In the genomic region with DNA sequence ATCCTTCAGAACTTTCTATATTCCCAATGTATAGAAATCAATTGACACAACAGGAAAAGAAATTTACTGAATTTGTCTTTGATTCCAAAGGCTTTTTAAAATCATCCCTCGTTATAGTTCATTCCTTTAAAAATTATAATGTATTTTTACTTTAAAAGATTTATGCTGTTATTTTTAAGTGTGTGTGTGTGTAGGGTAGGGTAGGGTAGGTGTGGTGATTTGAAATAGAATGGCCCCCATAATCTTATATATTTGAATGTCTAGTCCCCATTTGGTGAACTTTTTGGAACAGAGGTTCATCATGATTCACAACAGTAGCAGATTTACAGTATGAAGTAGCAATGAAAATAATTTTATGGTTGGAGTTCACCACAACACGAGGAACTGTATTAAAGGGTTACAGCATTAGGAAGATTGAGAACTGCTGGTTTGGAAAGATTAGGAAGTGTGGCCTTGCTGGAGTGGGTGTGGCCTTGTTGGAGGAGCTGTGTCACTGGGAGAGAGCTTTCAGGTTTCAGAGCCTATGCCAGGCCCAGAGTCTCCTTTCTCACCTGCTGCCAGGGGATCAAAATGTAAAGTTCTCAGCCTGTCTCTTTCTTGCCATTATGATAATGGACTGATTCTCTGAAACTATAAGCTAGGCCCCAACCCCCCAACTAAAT, we compare ENCODE assay signal across 27 mouse cellular contexts.
DNase-seq lines count a peak whose midpoint lies in the region; ATAC-seq and TF ChIP-seq lines count a peak whose summit lies in the region.
"Had no signal": no experiment of that assay in that cellular context is flagged by ENCODE, and none has a peak within 500 bp of the region (broad histone marks: within the 10 kb centered on the region; RNA-seq: fewer than 3 reads in every experiment).

No protein-coding gene starts in this region.

- no peaks in the 10 kb centered on the region; the same call in 1 of the 2 replicates for H3K27me3 ChIP-seq in liver, embryonic 12.5 days (replicated peaks)
- H3K27me3 ChIP-seq in liver, postnatal 0 days (ENCODE audit: insufficient read depth, low read length): no peaks in the 10 kb centered on the region
- no peaks in the 10 kb centered on the region for H3K27me3 ChIP-seq in kidney, adult 2 months (replicated peaks; ENCODE audit: control insufficient read depth, insufficient read depth, low read length)
- H3K27me3 ChIP-seq in lung, postnatal 0 days (replicated peaks; ENCODE audit: insufficient read depth, low read length): no peaks in the 10 kb centered on the region
- H3K27me3 ChIP-seq: embryonic facial prominence, embryonic 15.5 days; forebrain, embryonic 15.5 days; hindbrain, embryonic 12.5 days; kidney, embryonic 15.5 days; limb, embryonic 13.5 days had no signal

- H3K4me2 ChIP-seq in liver, embryonic 12.5 days: peak overlapping the region; percentile 59
- no peak overlapping the region; the same call in 1 of the 2 replicates for H3K4me2 ChIP-seq in liver, postnatal 0 days (ENCODE audit: low read depth, low read length)
- no peak overlapping the region for H3K4me2 ChIP-seq in lung, postnatal 0 days (replicated peaks; ENCODE audit: low read depth, low read length)
- H3K4me2 ChIP-seq: embryonic facial prominence, embryonic 15.5 days; forebrain, embryonic 15.5 days; hindbrain, embryonic 12.5 days; kidney, embryonic 15.5 days; limb, embryonic 13.5 days had no signal

- ATAC-seq in erythroblast, adult 5-6 weeks (replicated peaks; ENCODE audit: low FRiP score, poor library complexity, severe bottlenecking): peak; percentile 96
- ATAC-seq in liver, embryonic 12.5 days: peak; percentile 99
- ATAC-seq in liver, postnatal 0 days: peak; percentile 98
- ATAC-seq in lung, postnatal 0 days: no peak
- ATAC-seq: forebrain, embryonic 15.5 days had no signal

- 52% methylated on average over 2 of the region's 2 CpGs for WGBS in liver, embryonic 12.5 days (ENCODE audit: insufficient replicate concordance)
- WGBS in liver, postnatal 0 days (ENCODE audit: insufficient replicate concordance): 60% methylated on average over 2 of the region's 2 CpGs
- WGBS in kidney, adult 2 months: 80% methylated on average over 2 of the region's 2 CpGs
- 80% methylated on average over 2 of the region's 2 CpGs for WGBS in lung, postnatal 0 days

- H3K9ac ChIP-seq in liver, embryonic 12.5 days: peak overlapping the region; percentile 37
- H3K9ac ChIP-seq in liver, postnatal 0 days (replicated peaks): no peak overlapping the region
- no peak overlapping the region for H3K9ac ChIP-seq in lung, postnatal 0 days (replicated peaks; ENCODE audit: low read depth)
- H3K9ac ChIP-seq: embryonic facial prominence, embryonic 15.5 days; forebrain, embryonic 15.5 days; hindbrain, embryonic 12.5 days; kidney, embryonic 15.5 days; limb, embryonic 13.5 days had no signal

- H3K4me1 ChIP-seq in liver, embryonic 12.5 days: peaks cover 31% of the 10 kb centered on the region
- H3K4me1 ChIP-seq in liver, postnatal 0 days (ENCODE audit: insufficient read depth): 0 out of 2 replicates have a peak, but pooled peaks cover 3% of the 10 kb centered on the region
- H3K4me1 ChIP-seq in kidney, adult 2 months (ENCODE audit: control insufficient read depth, insufficient read depth, low read length): no peaks in the 10 kb centered on the region
- H3K4me1 ChIP-seq in lung, postnatal 0 days (ENCODE audit: insufficient read depth, low read depth, low read length): no peaks in the 10 kb centered on the region
- H3K4me1 ChIP-seq: embryonic facial prominence, embryonic 10.5 days; embryonic facial prominence, embryonic 15.5 days; forebrain, embryonic 15.5 days; hindbrain, embryonic 12.5 days; kidney, embryonic 15.5 days; limb, embryonic 13.5 days had no signal

- DNase-seq in spleen, adult 12 weeks (ENCODE audit: low spot score): peak; percentile 19
- DNase-seq in spleen, adult 18-20 months: no peak
- DNase-seq in liver, postnatal 0 days: peak; percentile 40
- DNase-seq in kidney, adult 2 months: no peak
- no peak for DNase-seq in testis, postnatal 14 days (ENCODE audit: low spot score)
- no peak for DNase-seq in lung, postnatal 0 days (ENCODE audit: low spot score)
- DNase-seq: adrenal gland, postnatal 14 days; cerebellum, adult 8-10 months; cerebellum, postnatal 25 days; gastrocnemius, adult 2 months; kidney, adult 11 months; kidney, postnatal 25 days; lung, adult 2 months; lung, postnatal 14 days; midbrain, embryonic 14.5 days; right cerebral cortex, postnatal 14 days; thymus, postnatal 4 days had no signal

- H3K4me3 ChIP-seq in liver, embryonic 12.5 days: 0 out of 2 replicates have a peak overlapping the region, but pooled peaks have one; percentile 20
- H3K4me3 ChIP-seq in liver, postnatal 0 days (ENCODE audit: low read depth, low read length): no peak overlapping the region
- no peak overlapping the region for H3K4me3 ChIP-seq in kidney, adult 2 months (ENCODE audit: insufficient read depth, low read depth, low read length)
- H3K4me3 ChIP-seq in lung, postnatal 0 days (ENCODE audit: low read depth, low read length): no peak overlapping the region
- H3K4me3 ChIP-seq: embryonic facial prominence, embryonic 10.5 days; embryonic facial prominence, embryonic 15.5 days; forebrain, embryonic 10.5 days; forebrain, embryonic 15.5 days; gastrocnemius, adult 2 months; hindbrain, embryonic 12.5 days; kidney, embryonic 15.5 days; layer of hippocampus, adult 2 months; limb, embryonic 13.5 days had no signal

- H3K36me3 ChIP-seq in liver, embryonic 12.5 days: no peaks in the 10 kb centered on the region
- H3K36me3 ChIP-seq in liver, postnatal 0 days (replicated peaks; ENCODE audit: insufficient read depth, low read length): no peaks in the 10 kb centered on the region
- H3K36me3 ChIP-seq in kidney, adult 2 months (ENCODE audit: control insufficient read depth, insufficient read depth, low read length): no peaks in the 10 kb centered on the region
- H3K36me3 ChIP-seq in lung, postnatal 0 days (ENCODE audit: insufficient read depth, low read length): no peaks in the 10 kb centered on the region
- H3K36me3 ChIP-seq: embryonic facial prominence, embryonic 10.5 days; embryonic facial prominence, embryonic 15.5 days; forebrain, embryonic 10.5 days; forebrain, embryonic 15.5 days; hindbrain, embryonic 12.5 days; kidney, embryonic 15.5 days; limb, embryonic 13.5 days had no signal

- H3K9me3 ChIP-seq in liver, embryonic 12.5 days (replicated peaks): no peaks in the 10 kb centered on the region
- H3K9me3 ChIP-seq in liver, postnatal 0 days (ENCODE audit: low read length): no peaks in the 10 kb centered on the region
- no peaks in the 10 kb centered on the region for H3K9me3 ChIP-seq in lung, postnatal 0 days (ENCODE audit: low read length)
- H3K9me3 ChIP-seq: embryonic facial prominence, embryonic 10.5 days; embryonic facial prominence, embryonic 15.5 days; forebrain, embryonic 10.5 days; forebrain, embryonic 15.5 days; hindbrain, embryonic 12.5 days; kidney, embryonic 15.5 days; limb, embryonic 13.5 days had no signal

- peak overlapping the region; percentile 85 for H3K27ac ChIP-seq in liver, embryonic 12.5 days
- H3K27ac ChIP-seq in liver, postnatal 0 days (ENCODE audit: low read depth): 0 out of 2 replicates have a peak overlapping the region, but pooled peaks have one; percentile 41
- H3K27ac ChIP-seq in kidney, adult 2 months (ENCODE audit: insufficient read depth, low read depth, low read length): no peak overlapping the region
- H3K27ac ChIP-seq in lung, postnatal 0 days (ENCODE audit: low read length): no peak overlapping the region
- H3K27ac ChIP-seq: embryonic facial prominence, embryonic 10.5 days; embryonic facial prominence, embryonic 15.5 days; forebrain, embryonic 10.5 days; forebrain, embryonic 15.5 days; gastrocnemius, adult 2 months; hindbrain, embryonic 12.5 days; kidney, embryonic 15.5 days; layer of hippocampus, adult 2 months; limb, embryonic 13.5 days had no signal

- TF ChIP-seq EP300 in liver, postnatal 0 days (IDR thresholded peaks at IDR 0.05; ENCODE audit: low read depth): peak; percentile 80
- no peak for TF ChIP-seq EP300 in lung, postnatal 0 days (IDR thresholded peaks at IDR 0.05)

- no peak for TF ChIP-seq POLR2A in kidney, adult 2 months (IDR thresholded peaks at IDR 0.05; ENCODE audit: low read depth, low read length)

- no peak for TF ChIP-seq CTCF in liver, postnatal 0 days (IDR thresholded peaks at IDR 0.05; ENCODE audit: low read depth)
- TF ChIP-seq CTCF in kidney, adult 2 months (conservative IDR thresholded peaks at IDR 0.05; ENCODE audit: insufficient read depth, insufficient read length, low read depth, low read length): no peak
- no peak for TF ChIP-seq CTCF in lung, postnatal 0 days (IDR thresholded peaks at IDR 0.05)

Comparison
In these comparisons a context has a peak if more than half of its experiments do, and no peak if none do; other contexts are left out.
1. DNase-seq: peak in spleen, adult 12 weeks (single experiment) and liver, postnatal 0 days (single experiment); none in spleen, adult 18-20 months (0 of 2), kidney, adult 2 months (single experiment), testis, postnatal 14 days (single experiment) and lung, postnatal 0 days (single experiment).
2. H3K27ac ChIP-seq: peak in liver, embryonic 12.5 days (single experiment) and liver, postnatal 0 days (single experiment); none in kidney, adult 2 months (single experiment) and lung, postnatal 0 days (single experiment).